Mouse (Mus musculus): ENCODE measurements around the gene Slc16a5.

DNA sequence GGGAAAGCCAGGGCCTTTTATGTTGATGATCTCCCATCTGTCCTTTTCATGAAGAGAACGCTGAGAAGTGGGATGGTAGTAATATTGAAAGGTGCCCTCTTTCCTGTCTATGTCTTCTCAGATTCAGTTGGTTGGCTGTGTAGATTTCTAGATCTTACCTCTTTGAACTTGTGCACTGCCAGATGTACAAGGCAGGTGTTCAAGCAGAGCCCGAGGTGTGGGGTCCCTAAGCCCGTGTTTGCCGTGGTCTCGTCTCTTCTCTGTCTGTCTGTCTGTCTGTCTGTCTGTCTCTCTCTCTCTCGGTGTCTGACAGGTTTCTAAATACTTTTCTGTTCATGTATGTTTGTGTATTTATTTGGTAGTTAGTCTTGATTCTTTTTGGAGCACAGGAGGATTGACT lies 36.6 kb upstream of the Slc16a5 start:
- TF ChIP-seq GATA1 (IDR thresholded peaks at IDR 0.05; ENCODE audit: borderline replicate concordance, low read length) (no peak), FLI1 (IDR thresholded peaks at IDR 0.05; ENCODE audit: low read length) (no peak)
